Mouse (Mus musculus): Measurements from ENCODE around the gene Gli1.
A peak's percentile ranks its signal among the peaks of the same experiment; 100 is the strongest.

The Gli1 gene

DNA sequence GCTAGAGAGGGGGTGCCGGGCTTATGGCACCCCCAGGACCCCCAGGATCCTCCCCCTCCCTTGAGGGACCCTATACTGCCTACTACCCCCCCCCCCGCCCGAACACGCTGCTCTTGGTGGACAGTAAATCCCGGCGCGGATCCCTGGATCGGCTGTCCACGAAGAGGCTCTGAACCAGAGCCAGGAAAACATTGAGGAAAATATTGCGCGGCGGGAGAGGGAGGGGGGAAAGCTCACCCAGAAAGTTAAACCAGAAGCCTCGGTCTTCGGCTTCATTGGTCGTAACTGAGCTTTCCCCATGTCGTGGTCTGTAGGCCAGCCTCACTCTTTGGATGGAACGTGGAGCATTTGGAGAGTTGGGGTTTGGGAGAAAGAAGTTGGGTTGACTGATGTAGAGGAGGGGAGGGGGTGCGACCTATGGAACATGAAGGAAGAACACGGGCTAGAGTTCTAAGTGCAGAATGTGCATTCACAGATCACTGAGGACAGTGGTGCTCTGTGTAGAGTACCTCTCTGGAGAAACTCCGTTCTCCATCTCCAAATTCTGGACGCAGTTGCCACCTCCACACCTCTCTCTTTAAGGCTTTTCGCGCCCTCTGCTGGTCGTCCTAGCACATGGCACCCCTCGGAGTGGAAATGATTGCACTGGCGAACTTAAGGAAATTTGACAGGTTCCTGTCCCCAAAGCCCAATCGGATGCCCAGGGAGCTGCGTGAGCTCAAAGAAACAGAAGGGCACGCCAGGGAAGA, at the start of gene Gli1:
Gli1 (minus strand) TSS at position 84 of the 749 bp plus-strand sequence.
- peak; percentile 59 to 76 for DNase-seq (ENCODE audit: low spot score in 2 of 2)

DNA sequence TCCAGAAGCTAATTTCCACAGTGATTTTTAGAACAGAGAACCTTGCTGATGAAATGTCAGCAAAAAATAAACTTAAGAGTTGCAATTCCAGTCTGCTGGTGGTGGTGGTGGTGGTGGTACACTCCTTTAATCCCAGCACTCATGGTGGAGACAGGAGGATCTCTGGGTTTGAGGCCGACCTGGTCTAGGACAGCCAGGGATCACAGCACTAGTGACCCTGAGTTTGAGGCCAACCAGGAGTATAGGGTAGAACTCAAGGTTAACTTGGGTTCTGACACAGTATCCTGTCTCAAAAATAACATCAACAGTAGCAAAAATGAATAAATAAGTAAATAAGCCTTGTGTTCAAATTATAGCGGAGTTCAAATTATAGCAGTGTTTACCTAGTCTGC, 40.0 kb upstream of the Gli1 start:
- DNase-seq (ENCODE audit: low spot score in 2 of 2): no peak

DNA sequence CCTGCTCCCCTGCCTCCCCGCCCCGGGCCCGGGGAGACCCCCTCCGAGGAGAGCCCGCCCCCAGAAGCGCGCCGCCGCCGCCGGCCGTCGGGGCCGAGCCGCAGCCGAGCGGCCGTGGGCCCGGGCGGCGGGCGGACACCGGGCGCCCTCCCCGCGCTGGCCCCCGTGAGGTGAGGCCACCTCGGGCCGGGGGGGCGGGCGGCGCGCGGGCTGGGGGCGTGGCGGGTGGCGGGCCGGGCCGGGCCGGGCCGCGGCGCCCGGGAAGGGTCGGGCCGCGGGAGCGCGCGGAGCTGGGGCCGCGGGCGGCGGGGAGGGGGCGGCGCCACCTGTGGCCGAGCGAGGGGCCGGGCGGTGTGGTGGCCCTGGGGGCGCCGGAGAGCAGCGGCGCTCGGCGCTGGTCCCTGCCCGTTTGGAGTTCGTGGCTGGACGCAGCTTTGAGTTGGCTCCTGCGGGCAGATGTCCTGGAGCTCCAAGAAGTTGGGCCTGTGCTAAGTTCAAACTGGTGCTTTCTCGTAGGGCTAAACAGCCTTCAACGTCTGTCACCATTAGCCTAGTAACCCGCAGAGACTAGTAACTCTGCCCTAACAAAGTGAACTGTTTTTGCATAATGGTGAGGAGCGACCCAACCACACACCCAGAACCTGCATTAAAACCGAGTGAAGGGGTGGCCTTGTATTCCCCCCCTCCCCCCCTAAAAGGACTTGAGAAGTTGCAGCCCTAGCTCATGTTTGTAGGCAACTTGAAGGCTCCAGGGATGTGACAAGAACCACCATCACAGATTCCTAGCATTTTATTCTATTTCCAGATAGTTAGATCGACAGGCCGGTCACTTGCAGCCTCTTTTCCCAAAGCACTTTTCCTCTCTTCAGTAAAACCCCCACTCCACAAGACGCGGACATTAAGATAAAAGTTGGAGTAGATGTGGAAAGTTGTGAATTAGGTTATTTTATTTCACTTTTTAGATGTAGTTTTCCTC, 39.3 kb upstream of the Gli1 start:
- peak; percentile 33 to 58 for DNase-seq (ENCODE audit: low spot score in 2 of 2)

DNA sequence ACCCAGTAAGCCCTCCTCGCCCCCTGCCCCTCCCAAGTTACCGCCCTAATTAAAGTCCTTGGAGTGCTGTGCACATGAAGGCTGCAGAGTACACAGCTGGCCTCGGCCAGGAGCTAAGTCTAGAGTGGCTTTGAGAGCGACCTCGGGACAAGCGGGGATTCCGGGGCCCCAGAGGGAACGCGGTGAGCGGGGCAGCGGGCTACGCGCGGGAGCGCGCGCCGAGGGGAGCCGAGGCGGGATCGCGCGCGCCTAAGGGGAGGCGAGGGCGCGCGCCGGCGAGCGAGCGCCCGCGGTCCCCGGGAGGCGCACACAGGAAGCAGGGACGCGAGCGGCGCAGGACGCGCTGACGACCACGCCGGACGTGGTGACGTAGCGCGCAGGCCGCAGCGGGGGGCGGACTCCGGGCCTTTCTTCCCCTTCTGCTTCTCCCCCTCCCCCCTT, 38.5 kb upstream of the Gli1 start, which contains the start of gene R3hdm2:
R3hdm2 (plus strand) TSS at position 77 of the 441 bp plus-strand sequence.
- DNase-seq (ENCODE audit: low spot score in 2 of 2): peak; percentile 79 to 88

DNA sequence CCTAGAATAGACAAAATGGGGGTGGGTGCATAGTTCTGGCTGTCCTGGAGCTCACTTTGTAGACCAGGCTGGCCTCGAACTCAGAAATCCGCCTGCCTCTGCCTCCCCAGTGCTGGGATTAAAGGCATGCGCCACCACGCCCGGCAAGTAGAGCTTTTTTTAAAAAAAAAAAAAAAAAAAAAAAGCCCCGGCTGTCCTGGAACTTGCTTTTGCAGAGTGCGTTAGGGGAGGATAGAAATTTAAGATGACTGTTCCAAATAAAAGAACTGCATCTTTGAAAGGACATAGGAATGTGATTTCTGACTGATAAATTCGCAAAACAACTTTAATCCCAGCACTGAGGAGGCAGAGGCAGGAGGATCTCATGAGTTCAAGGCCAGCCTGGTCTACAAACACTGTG, 37.9 kb upstream of the Gli1 start:
- no peak for DNase-seq (ENCODE audit: low spot score in 2 of 2)

DNA sequence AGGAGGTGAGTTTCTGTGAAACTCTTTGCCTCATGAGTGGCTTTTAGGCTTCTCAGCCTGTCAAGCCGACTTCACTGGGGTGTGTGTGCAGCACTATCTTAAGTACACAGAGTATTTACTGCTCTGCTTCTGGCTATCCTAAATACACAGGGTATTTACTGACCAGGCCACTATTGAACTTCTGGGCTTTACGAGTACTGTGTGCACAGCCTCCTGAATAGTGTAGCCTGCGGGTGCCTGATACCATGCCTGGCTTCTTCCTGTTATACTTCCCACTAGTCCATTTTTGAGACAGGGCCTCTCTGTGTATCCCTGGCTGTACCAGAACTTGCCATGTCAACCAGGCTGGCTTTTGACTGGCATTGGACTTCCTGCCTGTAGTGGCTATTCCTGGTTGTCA, 35.9 kb upstream of the Gli1 start:
- DNase-seq (ENCODE audit: low spot score in 2 of 2): no peak

DNA sequence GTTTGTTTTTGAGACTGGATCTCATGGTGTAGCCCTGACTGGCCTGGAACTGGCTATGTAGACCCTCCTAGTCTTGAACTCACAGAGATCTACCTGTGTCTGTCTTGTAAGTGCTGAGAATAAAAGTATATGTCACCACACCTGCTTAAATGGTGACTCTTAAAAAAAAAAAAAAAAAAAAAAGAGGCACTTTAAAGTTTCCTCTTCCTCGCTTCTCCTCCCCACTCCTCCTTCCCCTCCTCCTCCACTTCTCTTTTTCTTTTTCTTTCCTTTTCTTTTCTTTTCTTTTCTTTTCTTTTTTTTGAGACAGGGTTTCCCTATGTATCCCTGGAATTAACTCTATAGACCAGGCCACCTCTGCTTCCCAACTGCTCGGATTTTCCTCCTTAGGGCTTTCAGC, 29.2 kb upstream of the Gli1 start:
- DNase-seq (ENCODE audit: low spot score in 2 of 2): no peak

DNA sequence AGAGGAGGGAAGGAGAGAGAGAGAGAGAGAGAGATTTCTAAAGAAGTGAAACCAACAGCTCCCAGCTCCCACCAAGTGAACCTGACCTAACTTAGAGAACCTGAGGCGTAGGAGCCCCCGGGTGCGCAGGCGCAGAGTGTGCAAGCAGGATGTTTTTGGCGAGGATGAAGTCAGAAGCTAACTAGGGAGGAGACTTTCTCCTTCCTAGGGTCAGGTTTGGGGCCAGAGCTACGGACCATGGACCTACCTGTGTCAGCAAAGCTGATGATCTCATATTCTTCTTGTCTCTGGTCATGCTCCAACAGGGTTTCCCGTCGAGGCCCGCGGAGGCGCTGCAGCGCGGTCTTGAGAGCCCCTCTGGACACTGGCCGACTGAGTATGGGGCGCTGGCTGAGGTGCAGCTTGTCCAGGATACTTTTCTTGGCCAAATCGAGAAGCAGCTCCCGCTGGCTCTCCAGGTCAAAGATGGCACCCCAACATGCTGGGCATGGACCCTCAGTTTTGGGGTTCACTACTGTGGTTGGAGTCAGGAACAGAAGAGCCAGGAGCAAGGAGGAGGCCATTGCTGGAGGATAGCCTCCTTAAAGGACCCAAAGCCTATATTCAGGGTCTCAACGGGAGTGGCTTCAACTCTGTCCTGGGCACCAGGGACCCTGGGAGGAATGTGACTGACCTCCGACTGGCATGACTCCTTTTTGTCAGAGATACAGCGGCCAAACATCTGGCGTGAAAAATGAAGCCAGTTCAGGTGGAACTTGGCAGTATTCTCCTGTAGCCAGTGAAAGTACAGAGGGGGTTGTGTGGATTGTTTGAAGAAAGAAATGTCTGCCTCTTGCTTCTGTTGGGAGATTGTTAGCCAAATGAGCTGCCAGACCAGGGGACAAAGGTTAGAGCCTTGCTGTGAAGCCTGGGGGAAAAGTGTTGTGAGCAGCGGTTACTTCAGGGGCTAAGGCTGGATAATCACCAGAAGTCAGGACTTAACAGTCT, 28.4 kb upstream of the Gli1 start, which contains the start of gene Inhbc:
Inhbc (minus strand) TSS at position 598 of the 987 bp plus-strand sequence.
- no peak for DNase-seq (ENCODE audit: low spot score in 2 of 2)

DNA sequence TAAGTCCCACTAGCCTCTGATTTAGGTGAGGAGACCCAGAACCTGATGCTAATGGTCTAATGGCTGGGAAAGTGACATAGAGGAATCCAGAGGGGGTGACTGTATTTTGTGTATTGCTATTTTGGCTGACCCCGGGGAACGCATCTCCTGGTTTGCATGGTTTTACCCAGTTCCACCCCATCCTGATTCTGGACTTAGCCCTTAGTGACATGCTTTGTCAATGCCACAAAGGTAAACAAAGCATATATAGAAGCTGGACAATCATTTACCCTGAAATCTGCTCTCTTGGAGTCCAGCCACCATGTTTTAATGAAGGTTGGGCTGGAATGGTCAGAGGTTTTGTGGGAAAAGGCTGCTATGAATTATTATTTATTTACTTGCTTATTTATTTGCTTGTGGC, 26.5 kb upstream of the Gli1 start:
- DNase-seq (ENCODE audit: low spot score in 2 of 2): no peak

DNA sequence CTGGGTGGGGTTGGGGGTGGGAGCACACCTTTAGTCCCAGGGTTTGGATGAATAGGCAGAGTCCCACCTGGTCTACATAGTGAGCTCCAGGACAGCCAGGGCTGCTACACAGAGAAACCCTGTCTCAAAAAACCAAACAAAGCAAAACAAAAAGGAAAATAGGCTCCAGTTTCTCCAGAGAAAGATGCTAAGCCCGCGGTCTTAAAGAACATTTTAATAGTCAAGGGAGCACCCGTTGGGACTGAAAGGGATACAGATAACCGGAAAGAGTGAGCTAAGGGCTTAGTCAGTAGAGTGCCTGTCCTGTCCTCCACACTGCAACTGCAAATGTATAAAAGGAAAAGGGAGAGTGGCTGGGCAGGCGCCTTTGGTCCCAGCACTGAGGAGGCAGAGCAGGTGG, 25.3 kb upstream of the Gli1 start:
- no peak for DNase-seq (ENCODE audit: low spot score in 2 of 2)

DNA sequence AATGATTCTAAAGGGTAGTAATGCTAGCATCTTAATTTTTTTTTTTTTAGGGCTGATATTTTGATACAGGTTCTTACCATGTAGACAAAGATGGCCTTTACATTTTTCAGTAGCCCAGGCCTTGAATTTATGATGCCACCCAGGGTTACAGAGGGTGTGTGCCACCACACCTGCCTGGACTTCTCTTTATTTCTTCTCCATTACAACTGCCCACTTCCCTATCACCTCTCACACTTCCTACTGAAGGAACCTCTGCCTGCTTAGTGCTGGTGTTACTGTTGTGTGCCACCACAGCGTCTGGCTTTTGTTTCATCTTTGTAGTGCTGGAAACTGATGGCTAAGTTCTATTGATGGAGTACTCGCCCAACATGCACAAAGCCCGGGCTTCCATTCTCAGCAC, 18.9 kb upstream of the Gli1 start:
- no peak for DNase-seq (ENCODE audit: low spot score in 2 of 2)

DNA sequence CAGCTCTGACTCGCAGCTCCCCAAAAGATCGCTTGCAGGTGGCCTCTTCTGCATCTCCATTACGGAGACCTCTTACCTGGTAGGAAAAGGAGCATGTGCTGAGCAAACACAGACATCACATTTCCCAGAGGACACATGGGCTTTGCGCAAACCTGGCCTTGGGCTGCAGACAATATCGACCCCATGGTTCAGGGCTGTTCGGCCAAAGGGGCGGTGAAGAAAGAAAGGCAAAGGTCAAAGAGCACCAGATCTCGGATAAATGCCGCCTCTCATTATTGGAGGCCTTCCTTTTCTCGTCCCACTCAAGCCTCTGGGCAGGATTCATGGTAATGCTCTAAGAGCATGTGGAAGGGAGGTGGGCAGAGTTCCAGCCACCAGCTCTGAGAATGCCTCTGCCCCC, 13.6 kb upstream of the Gli1 start:
- no peak for DNase-seq (ENCODE audit: low spot score in 2 of 2)

DNA sequence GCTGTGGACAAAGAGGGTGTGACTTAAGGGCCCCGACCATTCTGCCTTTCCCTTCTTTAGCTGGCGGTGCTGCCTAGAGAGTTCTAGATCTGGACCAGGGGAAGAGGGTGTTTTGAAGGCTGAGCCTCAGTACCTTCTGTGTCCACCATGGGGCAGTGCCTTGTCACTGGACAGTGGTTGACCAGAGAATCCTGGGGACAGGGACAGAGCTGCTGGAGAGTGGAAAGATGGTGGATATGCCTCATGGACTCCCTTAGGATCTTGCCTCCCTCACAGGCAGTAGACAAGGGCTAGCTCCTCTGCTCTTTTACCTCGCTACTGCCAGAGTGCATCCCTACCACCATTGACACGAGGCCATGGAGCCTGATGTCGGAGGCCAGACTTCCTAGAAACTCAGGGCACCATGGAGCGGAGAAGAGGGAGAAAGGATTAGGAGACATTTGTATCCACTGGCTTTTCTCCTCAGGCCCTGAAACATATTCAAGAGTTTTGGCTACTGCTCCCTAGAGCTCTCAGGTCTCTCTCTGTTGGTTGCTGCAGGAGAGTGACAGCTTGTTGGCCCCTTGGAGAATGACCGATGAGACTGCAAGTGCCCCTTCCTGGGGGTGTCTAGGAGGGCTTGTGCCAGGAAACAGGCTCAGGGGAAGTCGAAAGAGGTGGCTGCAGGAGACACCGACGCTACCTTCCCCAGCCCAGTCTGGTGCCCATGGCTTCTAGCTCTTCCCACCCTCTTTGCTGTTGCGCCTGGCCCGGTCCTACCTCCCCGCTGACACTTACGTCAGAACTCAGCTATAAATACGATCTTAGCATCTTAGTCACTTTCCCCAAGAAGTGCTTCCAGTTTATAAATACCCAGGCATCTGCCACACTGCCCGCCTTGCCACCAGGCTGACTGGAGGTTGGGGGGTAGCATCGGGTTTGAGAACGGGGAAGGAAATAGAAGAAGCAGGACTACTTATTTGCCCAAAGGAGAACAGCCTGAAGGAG, 12.4 kb upstream of the Gli1 start, which contains the start of gene Inhbe:
Inhbe (minus strand) TSS at position 503 of the 987 bp plus-strand sequence.
- DNase-seq (ENCODE audit: low spot score in 2 of 2): no peak

DNA sequence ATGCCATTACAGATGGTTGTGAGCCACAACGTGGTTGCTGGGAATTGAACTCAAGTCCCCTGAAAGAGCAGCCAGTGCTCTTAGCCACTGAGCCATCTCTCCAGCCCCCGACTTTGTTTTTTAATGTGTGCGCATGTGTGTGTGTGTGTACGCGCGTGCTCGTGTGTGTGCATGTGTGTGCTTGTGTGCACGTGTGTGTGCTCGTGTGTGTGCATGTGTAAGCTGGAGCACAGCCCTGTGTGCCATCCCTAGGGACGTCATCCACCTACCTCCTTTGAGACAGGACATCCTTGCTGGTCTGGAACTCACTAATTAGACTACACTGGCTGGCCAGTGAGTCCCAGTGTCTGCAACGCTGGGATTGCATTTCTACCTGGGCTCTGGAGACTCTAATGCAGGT, 11.0 kb upstream of the Gli1 start:
- DNase-seq (ENCODE audit: low spot score in 2 of 2): no peak

DNA sequence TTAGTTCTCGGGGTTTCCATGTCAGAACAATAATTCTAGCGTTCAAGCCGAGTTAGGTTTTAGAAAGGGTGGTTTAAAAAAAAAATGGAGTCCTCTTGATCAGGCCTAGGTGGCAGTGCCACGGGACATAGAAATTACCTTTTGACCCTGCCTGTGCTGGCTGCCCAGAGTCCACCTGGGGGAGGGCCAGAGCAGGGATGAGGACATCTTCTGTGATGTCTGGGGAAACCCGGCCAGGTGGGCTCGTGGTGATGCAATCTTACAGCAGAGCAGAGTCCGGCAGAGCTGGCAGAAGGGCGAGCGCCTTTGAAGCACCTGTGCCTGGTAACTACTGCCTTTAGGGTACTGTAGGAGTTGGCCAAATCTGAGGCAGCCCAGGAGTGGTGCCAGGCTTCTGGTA, 10.4 kb upstream of the Gli1 start:
- no peak for DNase-seq (ENCODE audit: low spot score in 2 of 2)

DNA sequence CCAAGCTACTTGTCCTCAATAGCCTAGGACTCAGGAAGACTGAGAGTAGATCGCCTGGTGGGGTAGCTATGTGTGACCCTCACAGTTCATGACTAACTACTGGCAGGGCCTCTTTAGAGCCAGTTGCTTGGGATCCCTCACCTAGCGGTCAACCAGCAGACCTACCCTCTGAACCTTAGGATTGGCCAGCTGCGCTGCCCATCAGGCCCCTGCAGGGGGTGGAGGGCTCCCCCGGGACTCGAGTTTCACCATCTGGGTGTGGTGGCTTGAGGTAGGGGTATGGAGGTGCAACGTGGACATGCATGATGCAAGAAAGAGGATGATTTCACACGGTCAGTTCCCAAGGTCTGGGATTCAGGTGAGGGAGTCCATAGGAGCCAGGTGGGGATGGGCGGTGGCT, 9.9 kb upstream of the Gli1 start:
- no peak for DNase-seq (ENCODE audit: low spot score in 2 of 2)

DNA sequence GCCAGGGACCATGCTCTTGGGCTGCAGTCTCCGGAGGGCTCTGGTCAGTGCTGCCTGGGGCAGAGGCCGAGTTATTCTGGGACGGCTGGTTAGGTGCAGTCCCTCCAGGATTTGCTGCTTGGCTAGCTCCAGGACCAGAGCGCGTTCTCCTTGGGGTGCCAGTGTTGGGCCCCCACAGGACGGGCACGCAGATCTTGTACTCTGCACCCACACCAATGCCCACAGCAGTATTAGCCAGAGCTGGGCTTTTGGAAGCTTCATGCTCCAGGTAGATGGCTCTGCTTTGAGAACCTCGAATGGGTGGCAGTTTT, 9.5 kb upstream of the Gli1 start:
- DNase-seq (ENCODE audit: low spot score in 2 of 2): no peak

DNA sequence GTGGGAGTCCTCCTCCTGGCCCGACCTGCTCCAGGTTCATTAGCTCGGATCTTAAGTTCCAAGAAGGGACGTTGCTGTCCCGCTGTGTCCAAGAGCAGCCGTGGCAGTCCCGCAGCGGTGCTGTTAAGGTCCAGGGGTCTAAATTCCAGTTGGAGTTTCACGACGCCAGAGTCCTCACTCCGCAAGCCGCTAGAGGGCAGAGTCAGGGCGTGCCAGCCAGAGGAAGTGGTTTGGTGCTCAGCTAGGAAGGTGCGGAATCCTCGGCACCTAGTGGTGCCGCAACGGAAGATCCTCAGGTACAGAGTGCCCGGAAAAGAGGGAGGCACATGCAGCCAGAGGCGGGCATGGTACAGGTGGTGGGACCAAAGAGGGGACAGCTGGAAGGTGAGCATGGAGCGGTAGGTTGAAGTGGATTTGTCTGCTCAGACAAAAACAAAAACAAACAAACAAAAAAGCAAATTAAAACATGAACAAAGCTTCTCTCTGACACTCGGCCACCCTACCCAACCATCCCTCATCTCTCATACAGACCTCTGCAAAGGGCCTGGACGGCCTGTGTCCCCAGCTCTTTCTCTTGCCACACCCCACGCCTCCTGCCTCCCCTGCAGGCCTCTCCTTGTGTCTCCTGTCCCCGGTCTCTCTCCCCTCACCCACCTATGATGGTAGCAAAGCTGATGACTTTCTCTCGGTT, 9.0 kb upstream of the Gli1 start:
- peak; percentile 32 to 57 for DNase-seq (ENCODE audit: low spot score in 2 of 2)

DNA sequence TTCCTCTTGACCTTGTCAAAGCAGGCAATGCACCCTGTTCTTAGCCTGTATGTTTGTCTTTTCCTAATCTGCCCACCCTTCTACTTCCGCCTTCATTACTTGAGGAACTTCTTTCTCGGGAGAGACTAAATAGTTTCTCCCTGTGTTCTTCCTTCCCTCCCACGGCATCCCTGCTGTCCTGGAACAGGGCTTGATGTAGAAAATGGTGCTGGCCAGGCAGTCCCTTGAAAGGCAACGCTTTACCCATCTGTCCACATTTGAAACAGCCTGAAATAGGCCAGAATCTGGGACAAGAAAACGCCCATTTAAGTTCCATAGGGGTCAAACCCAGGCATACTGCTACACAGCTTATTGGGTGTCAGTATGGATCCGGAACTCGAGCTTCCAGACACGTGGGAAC, 8.0 kb upstream of the Gli1 start:
- no peak for DNase-seq (ENCODE audit: low spot score in 2 of 2)

DNA sequence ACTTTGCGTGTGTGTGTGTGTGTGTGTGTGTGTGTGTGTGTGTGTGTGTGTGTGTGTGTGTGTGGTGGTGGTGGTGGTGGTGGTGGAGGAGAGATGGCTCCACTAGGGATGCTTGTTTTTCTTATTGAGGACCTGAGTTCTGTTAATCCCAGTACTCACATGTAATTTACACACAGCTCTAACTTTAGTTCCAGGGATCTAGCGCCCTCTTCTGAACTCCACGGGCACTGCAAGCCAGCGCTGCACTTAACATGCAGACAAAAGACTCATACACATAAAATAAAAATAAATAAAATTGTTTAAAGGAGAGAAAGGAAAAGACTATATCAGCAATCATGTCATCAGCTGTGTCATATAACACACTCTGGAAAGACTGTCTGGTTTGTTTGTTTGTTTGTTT, 7.2 kb upstream of the Gli1 start:
- DNase-seq (ENCODE audit: low spot score in 2 of 2): no peak
